Mouse (Mus musculus): ENCODE data around the gene Snx25. TPM values are rescaled to one million over a fixed set of nuclear protein-coding genes. Genes with fewer than 3 reads are reported as not detected.

Snx25 gene
- polyA plus RNA-seq, 1 experiment from 2014 or later = 6.3 TPM

DNA sequence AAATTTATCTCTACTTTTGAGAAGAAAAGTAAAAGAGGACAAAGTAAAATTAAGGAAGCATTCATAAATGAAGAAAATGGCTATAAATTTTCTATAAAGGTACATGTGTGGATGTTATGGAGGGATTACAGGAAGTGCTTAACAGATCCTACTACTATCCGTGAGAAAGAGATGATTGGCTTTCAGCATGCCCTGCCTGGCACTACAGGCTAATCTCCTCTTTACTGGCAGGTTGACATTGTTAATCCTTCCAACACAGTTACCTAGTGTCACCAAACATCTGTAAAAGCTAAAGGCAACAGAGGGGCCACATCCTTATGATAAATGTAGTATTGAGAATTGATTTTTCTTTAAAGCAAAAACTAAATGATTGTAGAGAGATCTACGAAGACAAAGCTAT lies 21.7 kb upstream of the Snx25 start:
- peaks cover 11% of the 10 kb centered on the region; the same call in 1 of the 2 replicates for H3K36me3 ChIP-seq (ENCODE audit: insufficient read depth, low read length)
- 87% methylated on average over 2 of the region's 2 CpGs for WGBS
- no peak for TF ChIP-seq CTCF (IDR thresholded peaks at IDR 0.05; ENCODE audit: low read depth)
- H3K4me2 ChIP-seq (ENCODE audit: low read length) = no peak overlapping the region
- no peaks in the 10 kb centered on the region for H3K9me3 ChIP-seq (replicated peaks; ENCODE audit: low read length)
- H3K9ac ChIP-seq (ENCODE audit: low read depth, low read length) = no peak overlapping the region
- H3K27ac ChIP-seq = no peak overlapping the region
- no peak overlapping the region for H3K4me3 ChIP-seq (replicated peaks; ENCODE audit: low read depth, low read length)
- H3K4me1 ChIP-seq (replicated peaks; ENCODE audit: insufficient read depth, low read length) = no peaks in the 10 kb centered on the region
- H3K27me3 ChIP-seq (ENCODE audit: insufficient read depth, low read length) = no peaks in the 10 kb centered on the region
- no peak for DNase-seq (ENCODE audit: low spot score)
- ATAC-seq (replicated peaks; ENCODE audit: low FRiP score, low read depth) = no peak

DNA sequence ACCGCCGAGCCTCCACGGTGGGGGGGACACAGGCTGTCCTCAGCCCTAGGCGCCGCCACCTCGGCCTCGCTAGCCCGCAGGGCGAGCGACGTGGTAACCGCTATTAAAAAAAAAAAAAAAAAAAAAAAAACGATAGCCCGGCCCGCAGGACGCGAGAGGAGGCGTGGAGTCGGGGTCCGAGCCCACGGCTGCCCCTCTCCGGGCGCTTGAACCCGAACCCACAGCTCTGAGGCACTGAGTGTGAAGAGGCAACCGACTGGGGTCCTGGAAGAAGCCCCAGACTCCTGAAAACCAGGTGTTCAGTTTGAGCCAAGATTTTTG lies 11.9 kb upstream of the Snx25 start:
- Histone ChIP-seq H3K4me2 (ENCODE audit: low read length) (peak overlapping the region; percentile 78), H3K27ac (peak overlapping the region; percentile 87), H3K9me3 (replicated peaks; ENCODE audit: low read length) (no peaks in the 10 kb centered on the region), H3K36me3 (ENCODE audit: insufficient read depth, low read length) (no peaks in the 10 kb centered on the region), H3K4me1 (replicated peaks; ENCODE audit: insufficient read depth, low read length) (no peaks in the 10 kb centered on the region; the same call in 1 of the 2 replicates), H3K27me3 (ENCODE audit: insufficient read depth, low read length) (no peaks in the 10 kb centered on the region), H3K9ac (ENCODE audit: low read depth, low read length) (peak overlapping the region; percentile 80), H3K4me3 (replicated peaks; ENCODE audit: low read depth, low read length) (peak overlapping the region; percentile 64)
- no peak for DNase-seq (ENCODE audit: low spot score)
- TF ChIP-seq CTCF (IDR thresholded peaks at IDR 0.05; ENCODE audit: low read depth) = no peak
- under 1% methylated on average over 25 of the region's 25 CpGs for WGBS
- ATAC-seq (replicated peaks; ENCODE audit: low FRiP score, low read depth) = no peak

DNA sequence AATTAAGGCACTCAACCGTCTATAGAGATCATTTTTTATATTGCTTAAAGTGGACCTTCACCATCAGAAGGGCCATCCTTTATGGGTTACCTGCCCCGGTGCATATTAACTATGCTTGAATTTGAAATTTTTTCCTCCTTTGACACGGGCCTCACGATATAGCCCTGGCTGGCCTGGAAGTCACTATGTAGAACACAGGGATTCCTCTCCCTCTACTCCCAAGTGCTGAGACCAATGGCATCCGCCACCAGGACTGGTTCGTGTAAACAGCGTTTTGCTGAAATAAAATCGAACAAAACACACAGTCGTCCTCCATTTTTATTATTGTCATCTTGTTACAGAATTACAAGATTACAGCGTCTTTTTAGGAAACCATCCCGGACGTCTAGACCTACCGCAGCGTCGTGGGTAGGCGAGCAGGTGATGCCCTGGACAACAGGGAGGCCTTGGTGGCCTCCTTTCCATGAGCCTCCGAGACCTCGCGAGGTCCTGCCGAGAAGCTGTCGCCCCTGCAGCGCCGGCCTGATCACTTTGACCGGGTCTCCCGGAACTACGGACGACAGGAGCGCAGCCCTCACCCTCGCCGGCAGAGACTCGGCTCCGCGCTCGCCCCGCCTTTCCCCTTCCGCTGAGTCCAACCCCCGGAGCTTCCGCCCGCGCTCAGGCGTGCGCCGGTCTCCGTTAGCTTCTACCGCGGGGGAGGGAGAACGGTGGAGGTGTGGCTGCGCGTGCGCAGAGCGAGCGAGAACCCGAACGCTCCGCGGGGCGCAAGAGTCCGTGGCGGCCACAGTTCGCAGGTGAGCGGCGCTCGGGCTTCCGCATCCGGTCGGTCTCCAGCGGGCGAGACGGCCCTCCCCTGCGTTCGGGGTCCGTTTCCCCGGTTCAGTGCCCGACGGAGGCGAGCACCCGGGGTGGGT lies 11.3 kb upstream of the Snx25 start:
- Histone ChIP-seq H3K27me3 (ENCODE audit: insufficient read depth, low read length) (no peaks in the 10 kb centered on the region), H3K9me3 (replicated peaks; ENCODE audit: low read length) (no peaks in the 10 kb centered on the region), H3K9ac (ENCODE audit: low read depth, low read length) (peak overlapping the region; percentile 80), H3K36me3 (ENCODE audit: insufficient read depth, low read length) (no peaks in the 10 kb centered on the region), H3K27ac (peak overlapping the region; percentile 87), H3K4me3 (replicated peaks; ENCODE audit: low read depth, low read length) (peak overlapping the region; percentile 64), H3K4me1 (replicated peaks; ENCODE audit: insufficient read depth, low read length) (no peaks in the 10 kb centered on the region; the same call in 1 of the 2 replicates), H3K4me2 (ENCODE audit: low read length) (peak overlapping the region; percentile 78)
- 1% methylated on average over 71 of the region's 77 CpGs for WGBS
- peak; percentile 99 for ATAC-seq (replicated peaks; ENCODE audit: low FRiP score, low read depth)
- no peak for TF ChIP-seq CTCF (IDR thresholded peaks at IDR 0.05; ENCODE audit: low read depth)
- DNase-seq (ENCODE audit: low spot score) = peak; percentile 97

DNA sequence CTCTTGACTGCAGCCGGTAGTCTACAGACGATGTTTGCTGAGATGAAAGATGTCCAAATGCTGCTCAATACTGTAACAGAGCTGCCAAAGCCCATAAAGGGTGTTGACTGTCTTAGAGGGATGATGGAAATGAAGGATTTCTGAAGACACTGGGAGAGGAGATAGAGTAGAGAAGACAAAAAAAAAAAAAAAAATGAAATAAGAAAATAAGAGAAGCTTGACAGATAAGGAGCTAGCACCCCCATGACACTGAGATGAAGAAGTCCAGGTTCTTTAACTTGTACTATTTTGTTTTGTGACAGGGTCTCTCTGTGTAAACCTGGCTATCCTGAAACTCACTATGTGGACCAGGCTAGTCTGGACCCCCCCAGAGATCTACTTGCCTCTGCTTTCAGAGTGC lies 1.1 kb upstream of the Snx25 start:
- DNase-seq (ENCODE audit: low spot score) (no peak), ATAC-seq (replicated peaks; ENCODE audit: low FRiP score, low read depth) (no peak)
- Histone ChIP-seq H3K27ac (no peak overlapping the region), H3K4me2 (ENCODE audit: low read length) (peak overlapping the region; percentile 79), H3K36me3 (ENCODE audit: insufficient read depth, low read length) (no peaks in the 10 kb centered on the region), H3K4me1 (replicated peaks; ENCODE audit: insufficient read depth, low read length) (no peaks in the 10 kb centered on the region), H3K4me3 (replicated peaks; ENCODE audit: low read depth, low read length) (no peak overlapping the region), H3K27me3 (ENCODE audit: insufficient read depth, low read length) (no peaks in the 10 kb centered on the region), H3K9ac (ENCODE audit: low read depth, low read length) (no peak overlapping the region), H3K9me3 (replicated peaks; ENCODE audit: low read length) (no peaks in the 10 kb centered on the region)
- TF ChIP-seq CTCF (IDR thresholded peaks at IDR 0.05; ENCODE audit: low read depth) = no peak
- WGBS = 27% methylated on average over 2 of the region's 2 CpGs

DNA sequence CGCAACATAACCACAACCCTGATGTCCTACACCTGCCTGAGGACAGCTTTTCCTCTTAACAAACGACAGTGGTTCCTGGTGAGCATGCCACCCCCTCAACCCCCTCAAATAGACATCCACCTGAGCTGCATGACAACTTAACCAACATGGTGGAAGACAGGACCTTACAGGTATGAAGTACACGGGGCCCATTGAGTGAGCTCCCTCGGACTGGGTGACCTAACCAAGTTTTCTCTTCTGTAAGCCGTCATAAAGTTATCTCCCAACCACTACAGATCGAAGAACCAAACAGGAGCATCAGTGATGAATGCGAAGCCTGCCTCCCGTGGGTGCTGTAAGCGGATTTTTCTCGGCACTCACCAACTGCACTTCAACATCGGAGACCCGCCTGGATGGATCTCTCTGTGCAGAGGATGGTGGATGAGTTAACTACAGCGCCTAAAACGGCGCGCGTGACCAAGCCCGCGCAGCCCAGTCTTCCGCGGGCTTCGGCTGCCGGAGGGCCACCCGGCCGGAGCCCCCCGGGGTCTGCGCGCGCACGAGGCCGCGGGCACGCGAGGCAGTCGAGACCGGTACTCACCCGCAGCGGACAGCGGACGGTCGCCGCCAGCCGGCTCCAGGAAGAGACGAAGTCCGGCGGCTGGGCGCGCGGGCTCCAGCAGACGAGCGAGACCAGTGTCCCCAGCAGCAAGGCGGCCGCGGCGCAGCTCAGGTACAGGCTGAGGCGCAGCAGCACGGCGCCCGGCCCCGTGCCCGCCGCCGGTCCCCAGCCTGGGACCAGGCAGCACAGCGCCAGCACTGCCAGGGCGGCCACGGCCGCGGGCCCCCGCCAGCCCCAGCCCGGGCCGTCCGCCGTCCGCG lies 527 bp downstream of the Snx25 start, which contains the start of gene Cfap97:
Cfap97 (plus strand) TSS at position 570 of the 861 bp plus-strand sequence.
- Histone ChIP-seq H3K4me2 (ENCODE audit: low read length) (peak within 1 kb of the TSS; percentile 79), H3K4me3 (replicated peaks; ENCODE audit: low read depth, low read length) (peak within 1 kb of the TSS; percentile 83), H3K36me3 (ENCODE audit: insufficient read depth, low read length) (no peaks in the 10 kb centered on the region), H3K27me3 (ENCODE audit: insufficient read depth, low read length) (no peaks in the 10 kb centered on the region), H3K9ac (ENCODE audit: low read depth, low read length) (peak within 1 kb of the TSS; percentile 79), H3K9me3 (replicated peaks; ENCODE audit: low read length) (no peaks in the 10 kb centered on the region), H3K27ac (peak within 1 kb of the TSS; percentile 42), H3K4me1 (replicated peaks; ENCODE audit: insufficient read depth, low read length) (no peaks in the 10 kb centered on the region)
- ATAC-seq (replicated peaks; ENCODE audit: low FRiP score, low read depth) = peak; percentile 75
- peak; percentile 55 for DNase-seq (ENCODE audit: low spot score)
- no peak for TF ChIP-seq CTCF (IDR thresholded peaks at IDR 0.05; ENCODE audit: low read depth)
- under 1% methylated on average over 71 of the region's 75 CpGs for WGBS

DNA sequence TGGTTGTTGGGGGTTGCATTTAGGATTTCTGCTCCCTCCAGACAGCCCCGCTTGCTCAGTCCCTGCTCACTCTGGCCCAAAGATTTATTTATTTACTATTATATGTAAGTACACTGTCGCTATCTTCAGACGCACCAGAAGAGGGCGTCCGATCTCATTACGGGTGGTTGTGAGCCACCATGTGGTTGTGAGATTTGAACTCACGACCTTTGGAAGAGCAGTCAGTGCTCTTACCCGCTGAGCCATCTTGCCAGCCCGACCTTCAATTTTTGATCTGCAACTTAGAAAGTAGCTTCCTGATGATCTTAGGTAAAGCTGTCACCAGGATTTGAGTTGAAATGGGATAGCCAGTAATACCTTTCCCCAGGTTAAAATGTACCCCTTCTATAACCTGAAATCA lies 2.2 kb downstream of the Snx25 start:
- TF ChIP-seq CTCF (IDR thresholded peaks at IDR 0.05; ENCODE audit: low read depth) = peak; percentile 44

More for the DNA sequence above, 2.2 kb downstream of the Snx25 start:
- H3K9me3 ChIP-seq (replicated peaks; ENCODE audit: low read length) = no peaks in the 10 kb centered on the region
- 80% methylated on average over 9 of the region's 9 CpGs for whole genome bisulfite sequencing
- no peak overlapping the region for H3K4me2 ChIP-seq (ENCODE audit: low read length)
- H3K4me1 ChIP-seq (replicated peaks; ENCODE audit: insufficient read depth, low read length) = no peaks in the 10 kb centered on the region
- H3K27ac ChIP-seq = no peak overlapping the region
- no peak overlapping the region for H3K9ac ChIP-seq (ENCODE audit: low read depth, low read length)
- DNase-seq (ENCODE audit: low spot score) (no peak), ATAC-seq (replicated peaks; ENCODE audit: low FRiP score, low read depth) (no peak)
- H3K36me3 ChIP-seq (ENCODE audit: insufficient read depth, low read length) = no peaks in the 10 kb centered on the region
- no peaks in the 10 kb centered on the region for H3K27me3 ChIP-seq (ENCODE audit: insufficient read depth, low read length)
- no peak overlapping the region for H3K4me3 ChIP-seq (replicated peaks; ENCODE audit: low read depth, low read length)
